Mouse (Mus musculus) heart, embryonic 16.5 days (tissue): ENCODE data around the gene Abcb8. TPM values are rescaled to one million over a fixed set of nuclear protein-coding genes. Genes with fewer than 3 reads are reported as not detected.

Source experiments
- ATAC-seq: fragments of 200-750 bp; cut with Nextera tagmentation; replicated peaks from 2 replicates; pipeline ENCODE4 v1.8.0; 2017; ENCODE audit warnings: moderate number of reproducible peaks; ENCODE audit not compliant: insufficient read depth, low FRiP score; ENCODE audit errors: extremely low read depth
- H3K27ac ChIP-seq: fragments of 300-500 bp; sonication (generic); 2 replicates; pipeline ENCODE4 v1.5.1; 2014; ENCODE audit warnings: mild to moderate bottlenecking, low read length, control low read depth, moderate library complexity
- H3K27me3 ChIP-seq: fragments of 300-500 bp; sonication (generic); 2 replicates; pipeline ENCODE4 v1.6.1; 2014; ENCODE audit warnings: low read length, mixed read lengths; ENCODE audit not compliant: control insufficient read depth, insufficient read depth
- H3K36me3 ChIP-seq: fragments of 300-500 bp; sonication (generic); 2 replicates; pipeline ENCODE4 v1.6.1; 2014; ENCODE audit not compliant: control insufficient read depth, insufficient read depth
- H3K4me1 ChIP-seq: fragments of 300-500 bp; sonication (generic); 2 replicates; pipeline ENCODE4 v1.6.1; 2014; ENCODE audit warnings: low read length, mixed read lengths; ENCODE audit not compliant: control insufficient read depth, insufficient read depth
- H3K4me2 ChIP-seq: fragments of 300-500 bp; sonication (generic); 2 replicates; pipeline ENCODE4 v1.6.1; 2014; ENCODE audit warnings: low read depth, mild to moderate bottlenecking, control low read depth, low read length
- H3K4me3 ChIP-seq: fragments of 300-500 bp; sonication (generic); 2 replicates; pipeline ENCODE4 v1.5.1; 2014; ENCODE audit warnings: mild to moderate bottlenecking, control low read depth, low read length
- H3K9ac ChIP-seq: fragments of 300-500 bp; sonication (generic); 2 replicates; pipeline ENCODE4 v1.6.1; 2014; ENCODE audit warnings: low read length, control low read depth
- H3K9me3 ChIP-seq: fragments of 300-500 bp; sonication (generic); replicated peaks from 2 replicates; pipeline ENCODE4 v1.6.1; 2016; ENCODE audit warnings: low read length; ENCODE audit not compliant: control insufficient read depth
- WGBS: fragments of 180-500 bp; shearing (Covaris S2); extraction: QIAGEN DNeasy Blood & Tissue Kit; methylation state at CpG from one replicate; pipeline ENCODE4 v1.1.7; 2014; 5-methylcytosine and 5-hydroxymethylcytosine counted together
- polyA plus RNA-seq: library from polyadenylated mRNA; unstranded; fragments of >200 nt; fragmentation: Nextera tagmentation; extraction: Ambion mirVana; gene quantifications from 2 replicates; pipeline ENCODE4 v1.2.1, GENCODE M21; 2015

Gene Abcb8
- polyA plus RNA-seq, 1 experiment from 2014 or later, result 71.1 TPM

- H3K4me1 ChIP-seq, result peaks cover 36% of the 10 kb centered on the region
- no peak for ATAC-seq
- 1% methylated on average over 29 of the region's 29 CpGs for WGBS
Observed at GRCm38 (mm10) chr5:24452691-24453233, 59.3 kb downstream of the Abcb8 start.

GRCm38 (mm10) chr5:24453283-24453984, 60.0 kb downstream of the Abcb8 start:
- Histone ChIP-seq H3K4me3 (peak overlapping the region; percentile 95), H3K9ac (peak overlapping the region; percentile 97), H3K9me3 (no peaks in the 10 kb centered on the region), H3K36me3 (no peaks in the 10 kb centered on the region; the same call in 1 of the 2 replicates), H3K27me3 (no peaks in the 10 kb centered on the region), H3K4me2 (peak overlapping the region; percentile 97), H3K4me1 (peaks cover 32% of the 10 kb centered on the region), H3K27ac (peak overlapping the region; percentile 93)
- no peak for ATAC-seq
- WGBS, result 19% methylated on average over 5 of the region's 5 CpGs

More at GRCm38 (mm10) chr5:24452691-24453233, 59.3 kb downstream of the Abcb8 start:
- Histone ChIP-seq H3K4me2 (peak overlapping the region; percentile 97), H3K27ac (peak overlapping the region; percentile 93), H3K4me3 (peak overlapping the region; percentile 95), H3K36me3 (no peaks in the 10 kb centered on the region; the same call in 1 of the 2 replicates), H3K27me3 (no peaks in the 10 kb centered on the region), H3K9me3 (no peaks in the 10 kb centered on the region), H3K9ac (peak overlapping the region; percentile 97)

GRCm38 (mm10) chr5:24453985-24454303, 60.5 kb downstream of the Abcb8 start:
- peak overlapping the region; percentile 93 for H3K27ac ChIP-seq
- 27% methylated on average over 2 of the region's 2 CpGs for WGBS
- peaks cover 32% of the 10 kb centered on the region for H3K4me1 ChIP-seq
- peak overlapping the region; percentile 97 for H3K4me2 ChIP-seq
- H3K4me3 ChIP-seq, result peak overlapping the region; percentile 95
- no peaks in the 10 kb centered on the region for H3K9me3 ChIP-seq
- no peaks in the 10 kb centered on the region; the same call in 1 of the 2 replicates for H3K36me3 ChIP-seq
- ATAC-seq, result no peak
- peak overlapping the region; percentile 97; the same call in 1 of the 2 replicates for H3K9ac ChIP-seq
- no peaks in the 10 kb centered on the region for H3K27me3 ChIP-seq

GRCm38 (mm10) chr5:24455076-24455475, 61.6 kb downstream of the Abcb8 start:
- peaks cover 32% of the 10 kb centered on the region for H3K4me1 ChIP-seq
- no peak overlapping the region for H3K4me3 ChIP-seq
- H3K9ac ChIP-seq, result peak overlapping the region; percentile 21; the same call in 1 of the 2 replicates
- no peaks in the 10 kb centered on the region for H3K27me3 ChIP-seq
- H3K9me3 ChIP-seq, result no peaks in the 10 kb centered on the region
- no peaks in the 10 kb centered on the region; the same call in 1 of the 2 replicates for H3K36me3 ChIP-seq
- H3K4me2 ChIP-seq, result peak overlapping the region; percentile 25; the same call in 1 of the 2 replicates
- 63% methylated on average over 3 of the region's 3 CpGs for WGBS
- ATAC-seq, result no peak
- peak overlapping the region; percentile 71 for H3K27ac ChIP-seq

- peaks cover 32% of the 10 kb centered on the region for H3K4me1 ChIP-seq
- no peak overlapping the region for H3K4me2 ChIP-seq
- peak overlapping the region; percentile 71 for H3K27ac ChIP-seq
- no peaks in the 10 kb centered on the region for H3K27me3 ChIP-seq
- H3K9me3 ChIP-seq, result no peaks in the 10 kb centered on the region
- ATAC-seq, result no peak
- H3K36me3 ChIP-seq, result no peaks in the 10 kb centered on the region; the same call in 1 of the 2 replicates
- no peak overlapping the region for H3K4me3 ChIP-seq
- H3K9ac ChIP-seq, result 0 out of 2 replicates have a peak overlapping the region, but pooled peaks have one; percentile 0
- 67% methylated on average over 7 of the region's 7 CpGs for WGBS
Observed at GRCm38 (mm10) chr5:24455613-24456012, 62.1 kb downstream of the Abcb8 start.

Other genes with a start within 250 kb of the Abcb8 start
- gene Nupl2, start 228.7 kb upstream of the Abcb8 start, polyA plus RNA-seq, result 11.5 and 13.2 TPM in 2 replicates
- gene Kcnh2, start 42.1 kb upstream of the Abcb8 start, polyA plus RNA-seq, result 18.0 and 25.2 TPM in 2 replicates
- gene Nos3, start 28.9 kb upstream of the Abcb8 start, polyA plus RNA-seq, result 27.3 and 31.9 TPM in 2 replicates
- 2.3 and 2.6 TPM in 2 replicates for gene Atg9b, start 1.5 kb upstream of the Abcb8 start, polyA plus RNA-seq
- gene Asic3, start 19.7 kb downstream of the Abcb8 start, polyA plus RNA-seq, result 0.14 TPM in 1 of 2 replicates, not detected in the other
- gene Cdk5, start 29.9 kb downstream of the Abcb8 start, polyA plus RNA-seq, result 28.5 and 30.4 TPM in 2 replicates
- gene Slc4a2, start 30.2 kb downstream of the Abcb8 start, polyA plus RNA-seq, result 29.2 and 32.5 TPM in 2 replicates
- 209 and 225 TPM in 2 replicates for gene Fastk, start 51.6 kb downstream of the Abcb8 start, polyA plus RNA-seq
- 18.4 and 20.3 TPM in 2 replicates for gene Tmub1, start 54.2 kb downstream of the Abcb8 start, polyA plus RNA-seq
- gene Agap3, start 58.5 kb downstream of the Abcb8 start, polyA plus RNA-seq, result 15.5 and 18.4 TPM in 2 replicates
- gene Gbx1, start 133.5 kb downstream of the Abcb8 start, polyA plus RNA-seq, result not detected in 2 replicates
- 10.1 and 10.2 TPM in 2 replicates for gene Asb10, start 147.3 kb downstream of the Abcb8 start, polyA plus RNA-seq
- gene 4931409K22Rik, start 163.1 kb downstream of the Abcb8 start, polyA plus RNA-seq, result not detected in 2 replicates
- 68.1 and 72.6 TPM in 2 replicates for gene Abcf2, start 183.8 kb downstream of the Abcb8 start, polyA plus RNA-seq
- 14.4 and 14.8 TPM in 2 replicates for gene Chpf2, start 193.1 kb downstream of the Abcb8 start, polyA plus RNA-seq
- gene Smarcd3, start 230.7 kb downstream of the Abcb8 start, polyA plus RNA-seq, result 47.4 and 48.3 TPM in 2 replicates